In genomic region chr1:180943032-180943644, GRCm38 (mm10) we compare ENCODE assay signal across 8 mouse cellular contexts. TPM values are rescaled to one million over a fixed set of nuclear protein-coding genes. Genes with fewer than 3 reads are reported as not detected.
DNase-seq lines count a peak whose midpoint lies in the region; ATAC-seq lines count a peak whose summit lies in the region.

No protein-coding gene starts in this region.

- no peaks in the 10 kb centered on the region for H3K9me3 ChIP-seq in lung, embryonic 15.5 days
- H3K9me3 ChIP-seq in embryonic facial prominence, embryonic 15.5 days (replicated peaks), result no peaks in the 10 kb centered on the region
- no peaks in the 10 kb centered on the region for H3K9me3 ChIP-seq in hindbrain, embryonic 14.5 days (ENCODE audit: control insufficient read depth, low read length)
- no peaks in the 10 kb centered on the region for H3K9me3 ChIP-seq in midbrain, embryonic 15.5 days

- H3K27ac ChIP-seq in lung, embryonic 15.5 days, result peak overlapping the region; percentile 80
- H3K27ac ChIP-seq in embryonic facial prominence, embryonic 15.5 days (replicated peaks), result peak overlapping the region; percentile 89
- no peak overlapping the region for H3K27ac ChIP-seq in hindbrain, embryonic 14.5 days
- no peak overlapping the region for H3K27ac ChIP-seq in midbrain, embryonic 15.5 days

- 49% methylated on average over 11 of the region's 11 CpGs for WGBS in lung, embryonic 15.5 days
- WGBS in embryonic facial prominence, embryonic 15.5 days, result 31% methylated on average over 11 of the region's 11 CpGs
- 48% methylated on average over 11 of the region's 11 CpGs for WGBS in hindbrain, embryonic 14.5 days
- WGBS in midbrain, embryonic 15.5 days, result 45% methylated on average over 11 of the region's 11 CpGs

- no peak for ATAC-seq in lung, embryonic 15.5 days (ENCODE audit: borderline replicate concordance, extremely low read depth, low FRiP score, low TSS enrichment)
- no peak for ATAC-seq in embryonic facial prominence, embryonic 15.5 days (ENCODE audit: insufficient number of reproducible peaks, low FRiP score, low TSS enrichment, low read depth)
- no peak for ATAC-seq in hindbrain, embryonic 14.5 days (ENCODE audit: low FRiP score)
- ATAC-seq in midbrain, embryonic 15.5 days (replicated peaks), result no peak

- H3K9ac ChIP-seq in lung, embryonic 15.5 days, result peak overlapping the region; percentile 80
- H3K9ac ChIP-seq in embryonic facial prominence, embryonic 15.5 days, result peak overlapping the region; percentile 62
- peak overlapping the region; percentile 53; the same call in 1 of the 2 replicates for H3K9ac ChIP-seq in hindbrain, embryonic 14.5 days
- no peak overlapping the region for H3K9ac ChIP-seq in midbrain, embryonic 15.5 days

- peak overlapping the region; percentile 89 for H3K4me2 ChIP-seq in lung, embryonic 15.5 days
- peak overlapping the region; percentile 86 for H3K4me2 ChIP-seq in embryonic facial prominence, embryonic 15.5 days (replicated peaks)
- peak overlapping the region; percentile 96 for H3K4me2 ChIP-seq in hindbrain, embryonic 14.5 days (replicated peaks)
- peak overlapping the region; percentile 97 for H3K4me2 ChIP-seq in midbrain, embryonic 15.5 days

- no peaks in the 10 kb centered on the region for H3K27me3 ChIP-seq in lung, embryonic 15.5 days
- H3K27me3 ChIP-seq in embryonic facial prominence, embryonic 15.5 days, result peaks cover 6% of the 10 kb centered on the region
- peaks cover 48% of the 10 kb centered on the region for H3K27me3 ChIP-seq in hindbrain, embryonic 14.5 days (ENCODE audit: control insufficient read depth, insufficient read depth, low read length)
- peaks cover 39% of the 10 kb centered on the region for H3K27me3 ChIP-seq in midbrain, embryonic 15.5 days (replicated peaks)

- H3K36me3 ChIP-seq in lung, embryonic 15.5 days, result no peaks in the 10 kb centered on the region
- H3K36me3 ChIP-seq in embryonic facial prominence, embryonic 15.5 days, result peaks cover 3% of the 10 kb centered on the region; the same call in 1 of the 2 replicates
- H3K36me3 ChIP-seq in hindbrain, embryonic 14.5 days (replicated peaks; ENCODE audit: control insufficient read depth, insufficient read depth), result no peaks in the 10 kb centered on the region
- no peaks in the 10 kb centered on the region for H3K36me3 ChIP-seq in midbrain, embryonic 15.5 days (replicated peaks)

- peaks cover 44% of the 10 kb centered on the region for H3K4me1 ChIP-seq in lung, embryonic 15.5 days
- peaks cover 45% of the 10 kb centered on the region for H3K4me1 ChIP-seq in embryonic facial prominence, embryonic 15.5 days
- H3K4me1 ChIP-seq in hindbrain, embryonic 14.5 days (replicated peaks; ENCODE audit: control insufficient read depth, insufficient read depth, low read length), result peaks cover 9% of the 10 kb centered on the region; the same call in 1 of the 2 replicates
- peaks cover 13% of the 10 kb centered on the region for H3K4me1 ChIP-seq in midbrain, embryonic 15.5 days

- no peak for DNase-seq in lung, postnatal 10 days
- DNase-seq in hindbrain, embryonic 14.5 days (ENCODE audit: low spot score), result no peak
- DNase-seq in thymus, adult 18-20 months, result no peak
- DNase-seq in right cerebral cortex, postnatal 25 days, result no peak
- no peak for DNase-seq in right cerebral cortex, postnatal 14 days

- H3K4me3 ChIP-seq in lung, embryonic 15.5 days, result peak overlapping the region; percentile 92
- H3K4me3 ChIP-seq in embryonic facial prominence, embryonic 15.5 days (replicated peaks), result peak overlapping the region; percentile 90
- peak overlapping the region; percentile 62 for H3K4me3 ChIP-seq in hindbrain, embryonic 14.5 days (replicated peaks; ENCODE audit: low read length)
- peak overlapping the region; percentile 56 for H3K4me3 ChIP-seq in midbrain, embryonic 15.5 days

RNA-seq across cellular contexts. Expression of gene Tmem63a, which starts 1.0 kb away (rescaled TPM):
- 13.9 and 15.4 TPM in 2 replicates for polyA plus RNA-seq in lung, embryonic 15.5 days (2015; fragmentation: Nextera tagmentation; extraction: Ambion mirVana)
- 17.3 and 18.5 TPM in 2 replicates for polyA plus RNA-seq in embryonic facial prominence, embryonic 15.5 days (2015; fragmentation: Nextera tagmentation; extraction: Ambion mirVana)
- polyA plus RNA-seq in hindbrain, embryonic 14.5 days (2014; fragmentation: Nextera tagmentation; extraction: Ambion mirVana), result 1.5 and 1.6 TPM in 2 replicates
- 1.4 and 1.8 TPM in 2 replicates for polyA plus RNA-seq in midbrain, embryonic 15.5 days (2015; fragmentation: Nextera tagmentation; extraction: Ambion mirVana)

RNA-seq across cellular contexts. Expression of gene Lefty1, which starts 8.3 kb away (rescaled TPM):
- polyA plus RNA-seq in lung, embryonic 15.5 days (2015; fragmentation: Nextera tagmentation; extraction: Ambion mirVana), result 1.2 and 1.7 TPM in 2 replicates
- 4.0 and 4.6 TPM in 2 replicates for polyA plus RNA-seq in embryonic facial prominence, embryonic 15.5 days (2015; fragmentation: Nextera tagmentation; extraction: Ambion mirVana)
- 0.20 and 0.41 TPM in 2 replicates for polyA plus RNA-seq in hindbrain, embryonic 14.5 days (2014; fragmentation: Nextera tagmentation; extraction: Ambion mirVana)
- 0.22 and 0.28 TPM in 2 replicates for polyA plus RNA-seq in midbrain, embryonic 15.5 days (2015; fragmentation: Nextera tagmentation; extraction: Ambion mirVana)

RNA-seq across cellular contexts. Expression of gene Pycr2, which starts 39.0 kb away (rescaled TPM):
- 89.9 and 90.0 TPM in 2 replicates for polyA plus RNA-seq in lung, embryonic 15.5 days (2015; fragmentation: Nextera tagmentation; extraction: Ambion mirVana)
- 96.9 and 105 TPM in 2 replicates for polyA plus RNA-seq in embryonic facial prominence, embryonic 15.5 days (2015; fragmentation: Nextera tagmentation; extraction: Ambion mirVana)
- 63.0 and 68.0 TPM in 2 replicates for polyA plus RNA-seq in hindbrain, embryonic 14.5 days (2014; fragmentation: Nextera tagmentation; extraction: Ambion mirVana)
- polyA plus RNA-seq in midbrain, embryonic 15.5 days (2015; fragmentation: Nextera tagmentation; extraction: Ambion mirVana), result 76.7 and 79.8 TPM in 2 replicates

RNA-seq across cellular contexts. Expression of gene Lefty2, which starts 50.2 kb away (rescaled TPM):
- 0.17 TPM in 1 of 2 replicates, not detected in the other for polyA plus RNA-seq in lung, embryonic 15.5 days (2015; fragmentation: Nextera tagmentation; extraction: Ambion mirVana)
- polyA plus RNA-seq in embryonic facial prominence, embryonic 15.5 days (2015; fragmentation: Nextera tagmentation; extraction: Ambion mirVana), result 0.24 and 0.32 TPM in 2 replicates
- polyA plus RNA-seq in hindbrain, embryonic 14.5 days (2014; fragmentation: Nextera tagmentation; extraction: Ambion mirVana), result 1.5 and 3.2 TPM in 2 replicates
- polyA plus RNA-seq in midbrain, embryonic 15.5 days (2015; fragmentation: Nextera tagmentation; extraction: Ambion mirVana), result 2.4 and 2.5 TPM in 2 replicates

Comparison
In these comparisons a context has a peak if more than half of its experiments do, and no peak if none do; other contexts are left out.
1. H3K27ac ChIP-seq: peak in lung, embryonic 15.5 days (single experiment) and embryonic facial prominence, embryonic 15.5 days (single experiment); none in hindbrain, embryonic 14.5 days (single experiment) and midbrain, embryonic 15.5 days (single experiment).
2. Peak in every context shown above with its lines, with median percentiles within 50 percentile points of each other: H3K4me2 ChIP-seq and H3K4me3 ChIP-seq.